Mouse (Mus musculus) midbrain, embryonic 15.5 days (tissue): Measurements from ENCODE around the gene Dusp19. TPM values are rescaled to one million over a fixed set of nuclear protein-coding genes. Genes with fewer than 3 reads are reported as not detected.
A peak's percentile ranks its signal among the peaks of the same experiment; 100 is the strongest.

ENCODE experiments used
- ATAC-seq: fragments of 200-750 bp; cut with Nextera tagmentation; replicated peaks from 2 replicates; pipeline ENCODE4 v1.8.0; 2017; ENCODE audit warnings: moderate TSS enrichment
- H3K27ac ChIP-seq: fragments of 300-500 bp; sonication (generic); 2 replicates; pipeline ENCODE4 v1.5.1; 2015; ENCODE audit warnings: mild to moderate bottlenecking, inconsistent platforms
- H3K27me3 ChIP-seq: fragments of 300-500 bp; sonication (generic); replicated peaks from 2 replicates; pipeline ENCODE4 v1.6.1; 2015; ENCODE audit warnings: inconsistent platforms
- H3K36me3 ChIP-seq: fragments of 300-500 bp; sonication (generic); replicated peaks from 2 replicates; pipeline ENCODE4 v1.6.1; 2015; ENCODE audit warnings: inconsistent platforms
- H3K4me1 ChIP-seq: fragments of 300-500 bp; sonication (generic); 2 replicates; pipeline ENCODE4 v1.6.1; 2015; ENCODE audit warnings: inconsistent platforms
- H3K4me2 ChIP-seq: fragments of 300-500 bp; sonication (generic); 2 replicates; pipeline ENCODE4 v1.6.1; 2015; ENCODE audit warnings: inconsistent platforms, mild to moderate bottlenecking, moderate library complexity
- H3K4me3 ChIP-seq: fragments of 300-500 bp; sonication (generic); 2 replicates; pipeline ENCODE4 v1.5.1; 2015; ENCODE audit warnings: mild to moderate bottlenecking, inconsistent platforms
- H3K9ac ChIP-seq: fragments of 300-500 bp; sonication (generic); 2 replicates; pipeline ENCODE4 v1.6.1; 2015; ENCODE audit warnings: mild to moderate bottlenecking, inconsistent platforms
- H3K9me3 ChIP-seq: fragments of 300-500 bp; sonication (generic); 2 replicates; pipeline ENCODE4 v1.6.1; 2016; ENCODE audit warnings: inconsistent platforms
- WGBS: fragments of 180-500 bp; shearing (Covaris S2); methylation state at CpG from one replicate; pipeline ENCODE4 v1.1.7; 2015; ENCODE audit warnings: mixed read lengths; 5-methylcytosine and 5-hydroxymethylcytosine counted together
- polyA plus RNA-seq: library from polyadenylated mRNA; unstranded; fragments of >200 nt; fragmentation: Nextera tagmentation; extraction: Ambion mirVana; gene quantifications from 2 replicates; pipeline ENCODE4 v1.2.1, GENCODE M21; 2015

Dusp19 gene
- 15.4 and 18.0 TPM in 2 replicates for polyA plus RNA-seq

DNA sequence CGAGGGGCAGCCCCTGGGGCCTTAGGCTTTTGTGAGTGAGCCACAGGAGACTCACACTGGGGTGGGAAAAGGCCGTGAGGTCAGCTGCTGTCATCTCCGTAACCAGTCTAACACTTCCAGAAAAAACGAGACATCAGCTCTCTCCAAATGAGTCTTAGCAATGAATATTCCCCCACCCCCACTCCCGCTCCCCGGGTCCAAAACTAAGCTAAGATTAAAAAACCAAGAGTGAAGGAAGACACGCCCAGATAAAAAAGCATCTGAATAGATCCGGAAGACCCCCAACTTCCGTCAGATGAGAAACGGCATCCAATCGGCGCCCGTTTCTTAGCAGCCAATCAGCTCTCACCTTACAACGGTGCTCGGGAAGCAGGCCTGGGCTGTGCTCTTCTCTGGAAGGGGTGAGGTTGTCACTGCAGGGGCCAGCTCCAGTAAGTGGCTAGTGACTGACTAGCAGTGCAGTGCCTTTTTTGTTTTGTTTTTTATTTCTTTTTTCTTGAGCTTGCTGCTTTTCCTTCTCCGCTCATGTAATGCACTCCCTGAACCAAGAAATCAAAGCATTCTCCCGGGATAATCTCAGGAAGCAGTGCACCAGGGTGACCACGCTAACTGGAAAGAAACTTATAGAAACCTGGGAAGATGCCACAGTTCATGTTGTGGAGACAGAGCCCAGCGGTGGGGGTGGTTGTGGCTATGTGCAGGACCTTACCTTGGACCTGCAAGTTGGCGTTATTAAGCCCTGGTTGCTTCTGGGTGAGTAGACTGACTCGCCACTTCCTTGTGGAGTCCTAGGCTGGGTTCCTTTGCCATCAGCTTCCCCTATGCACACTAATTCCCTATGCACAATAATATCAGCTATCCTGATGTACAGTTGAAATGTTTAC lies at the start of gene Dusp19, which contains the start of gene Nup35:
Gene Dusp19, plus strand, starts transcription at position 192 of the 884 bp plus-strand sequence.
Gene Nup35, plus strand, starts transcription at position 383 of the 884 bp plus-strand sequence.
- no peaks in the 10 kb centered on the region for H3K27me3 ChIP-seq
- no peaks in the 10 kb centered on the region for H3K9me3 ChIP-seq
- H3K36me3 ChIP-seq: no peaks in the 10 kb centered on the region
- H3K9ac ChIP-seq: peak within 1 kb of the TSS; percentile 71
- H3K4me2 ChIP-seq: peak within 1 kb of the TSS; percentile 72
- peak within 1 kb of the TSS; percentile 85 for H3K27ac ChIP-seq
- ATAC-seq: peak; percentile 100
- WGBS: under 1% methylated on average over 21 of the region's 21 CpGs
- H3K4me1 ChIP-seq: peaks cover 11% of the 10 kb centered on the region
- H3K4me3 ChIP-seq: peak within 1 kb of the TSS; percentile 66

DNA sequence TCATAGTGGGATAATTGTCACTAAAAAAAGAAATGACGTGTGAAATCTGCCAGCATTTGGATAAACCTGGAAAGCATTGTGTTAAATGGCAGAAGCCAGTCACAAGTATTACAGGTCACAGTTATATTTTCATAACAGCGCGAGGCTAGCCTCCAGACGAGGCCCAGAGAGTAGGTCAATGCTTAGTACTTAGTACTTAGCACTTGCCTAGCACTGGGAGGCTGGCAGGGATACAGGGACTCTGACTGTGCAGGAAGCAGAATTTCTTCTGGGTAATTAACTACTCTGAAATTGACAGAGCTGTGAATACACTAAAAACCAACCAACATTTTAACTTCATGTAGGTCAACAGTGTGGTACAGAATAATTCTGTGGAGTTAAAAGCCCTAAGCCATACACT lies 49.4 kb upstream of the Dusp19 start:
- no peak overlapping the region for H3K4me2 ChIP-seq
- no peak overlapping the region for H3K27ac ChIP-seq
- 90% methylated on average over 4 of the region's 4 CpGs for WGBS

DNA sequence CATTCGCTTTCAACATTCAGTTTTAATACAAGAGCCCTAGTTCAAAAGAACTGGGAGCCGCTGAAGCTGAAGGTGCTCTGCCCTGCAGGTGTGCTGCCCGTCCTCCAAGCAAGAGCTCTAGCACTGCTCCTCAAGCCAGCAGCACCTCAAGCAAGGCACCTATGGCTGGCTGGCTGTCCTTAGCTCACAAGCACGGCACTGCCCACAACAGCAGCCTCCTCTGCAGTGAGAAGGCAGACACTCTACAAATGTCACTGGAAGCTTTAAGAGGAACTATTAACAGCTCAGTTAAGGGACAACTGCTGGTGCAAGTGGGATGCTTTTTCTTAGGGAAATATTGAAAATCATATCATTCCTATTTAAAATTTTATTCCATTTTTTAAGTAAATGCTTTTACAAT lies 46.2 kb upstream of the Dusp19 start:
- Histone ChIP-seq H3K9me3 (no peaks in the 10 kb centered on the region), H3K27ac (no peak overlapping the region), H3K9ac (no peak overlapping the region), H3K4me1 (no peaks in the 10 kb centered on the region), H3K4me3 (no peak overlapping the region), H3K36me3 (no peaks in the 10 kb centered on the region), H3K4me2 (no peak overlapping the region), H3K27me3 (no peaks in the 10 kb centered on the region)
- ATAC-seq: no peak
- WGBS: 76% methylated on average over 4 of the region's 4 CpGs

More for the DNA sequence above, 49.4 kb upstream of the Dusp19 start:
- H3K4me1 ChIP-seq: no peaks in the 10 kb centered on the region
- H3K9me3 ChIP-seq: no peaks in the 10 kb centered on the region
- ATAC-seq: no peak
- no peaks in the 10 kb centered on the region for H3K36me3 ChIP-seq
- no peaks in the 10 kb centered on the region for H3K27me3 ChIP-seq
- no peak overlapping the region for H3K4me3 ChIP-seq
- no peak overlapping the region for H3K9ac ChIP-seq

DNA sequence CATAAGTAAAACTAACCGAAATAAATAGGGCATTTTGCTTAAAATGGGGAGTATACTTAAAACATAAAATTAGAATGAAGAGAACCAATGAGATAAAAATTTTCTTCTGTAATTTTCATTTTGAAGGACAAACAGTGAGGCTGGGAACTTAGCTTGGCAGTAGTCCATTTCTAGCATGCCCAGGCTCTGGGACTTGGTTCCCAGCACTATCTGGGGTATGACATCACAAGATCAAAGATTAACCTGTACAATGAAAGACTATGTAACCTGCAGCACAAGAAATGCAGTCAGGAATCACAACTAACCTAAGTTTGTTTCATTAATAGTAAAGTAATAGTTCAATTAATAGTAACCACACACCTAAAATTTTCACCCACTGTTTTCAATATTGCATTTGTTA lies 39.6 kb upstream of the Dusp19 start:
- ATAC-seq: no peak
- WGBS: 90% methylated on average over 1 of the region's 1 CpGs
- H3K9ac ChIP-seq: no peak overlapping the region

DNA sequence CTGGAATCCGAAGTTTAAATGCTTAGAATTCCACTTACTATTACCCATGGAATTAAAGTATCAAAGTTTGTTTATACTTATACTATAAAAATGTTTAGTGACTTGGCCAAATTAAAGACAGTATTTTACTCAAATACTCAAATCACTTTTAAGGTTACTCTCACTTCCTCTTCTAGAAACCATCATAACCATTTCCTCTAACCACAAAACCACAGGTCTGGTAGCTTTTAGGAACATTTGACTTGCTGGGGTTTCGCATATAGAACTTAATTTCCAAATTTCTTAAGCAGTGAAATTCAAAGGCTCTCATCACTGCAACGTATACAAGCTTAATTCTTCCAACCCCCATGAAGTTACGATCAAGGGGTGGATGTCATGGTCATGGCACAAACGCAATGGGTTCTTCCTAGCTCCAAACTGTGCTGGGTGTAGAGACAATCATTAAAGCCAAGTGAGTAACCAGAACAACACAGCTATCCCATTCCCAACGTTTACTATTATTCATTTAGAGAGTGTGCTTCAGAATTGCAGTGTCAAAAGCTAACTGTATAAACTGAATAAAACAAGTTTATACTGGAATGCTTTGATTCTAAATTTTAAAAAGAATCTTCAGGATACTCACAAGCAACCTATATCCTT lies 37.5 kb upstream of the Dusp19 start:
- no peak for ATAC-seq
- H3K4me2 ChIP-seq: peak overlapping the region; percentile 57
- H3K27me3 ChIP-seq: no peaks in the 10 kb centered on the region
- H3K4me3 ChIP-seq: peak overlapping the region; percentile 70
- H3K9ac ChIP-seq: 0 out of 2 replicates have a peak overlapping the region, but pooled peaks have one; percentile 25
- WGBS: 44% methylated on average over 6 of the region's 6 CpGs
- no peaks in the 10 kb centered on the region for H3K36me3 ChIP-seq
- H3K9me3 ChIP-seq: no peaks in the 10 kb centered on the region
- H3K27ac ChIP-seq: no peak overlapping the region
- H3K4me1 ChIP-seq: peaks cover 16% of the 10 kb centered on the region

More for the DNA sequence above, 39.6 kb upstream of the Dusp19 start:
- H3K36me3 ChIP-seq: no peaks in the 10 kb centered on the region
- no peaks in the 10 kb centered on the region for H3K27me3 ChIP-seq
- no peak overlapping the region for H3K27ac ChIP-seq
- H3K9me3 ChIP-seq: no peaks in the 10 kb centered on the region
- H3K4me1 ChIP-seq: peaks cover 16% of the 10 kb centered on the region
- no peak overlapping the region for H3K4me3 ChIP-seq
- H3K4me2 ChIP-seq: no peak overlapping the region

DNA sequence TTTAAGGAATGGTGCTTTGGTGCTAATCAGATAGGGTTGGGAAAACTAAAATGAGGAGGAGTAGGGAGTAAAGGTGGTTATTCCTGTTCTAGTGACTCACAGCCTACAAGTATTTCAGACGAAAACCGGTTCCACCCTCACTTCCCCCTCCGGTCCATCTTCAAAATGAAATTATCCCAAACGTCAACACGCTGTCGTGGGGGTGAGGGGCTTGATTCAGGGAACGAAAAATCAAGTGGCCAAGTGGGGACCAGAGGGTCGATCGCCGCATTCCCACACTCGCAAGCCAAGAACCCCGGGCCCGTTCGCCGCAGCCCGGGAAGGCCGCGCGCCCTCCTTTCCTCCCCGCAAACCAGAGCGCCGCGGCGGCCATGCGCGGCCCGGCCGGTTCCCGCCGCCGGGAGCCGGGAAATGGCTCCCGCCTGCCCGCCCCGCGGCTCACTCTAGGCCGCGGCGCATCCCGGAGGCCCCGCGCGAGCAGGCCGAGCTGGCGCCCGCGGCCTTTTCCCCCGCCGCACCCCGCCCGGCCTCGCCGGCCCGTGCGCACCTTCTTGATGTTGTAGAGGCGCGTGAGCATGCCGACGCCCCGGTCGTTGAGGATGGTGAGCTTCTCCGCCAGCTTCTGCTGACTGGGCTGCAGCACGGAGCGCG lies 36.4 kb upstream of the Dusp19 start:
- peak overlapping the region; percentile 57 for H3K4me2 ChIP-seq
- no peaks in the 10 kb centered on the region for H3K36me3 ChIP-seq
- peak overlapping the region; percentile 93 for H3K27ac ChIP-seq
- H3K9me3 ChIP-seq: no peaks in the 10 kb centered on the region
- peak overlapping the region; percentile 70 for H3K4me3 ChIP-seq
- under 1% methylated on average over 57 of the region's 65 CpGs for WGBS
- peaks cover 16% of the 10 kb centered on the region for H3K4me1 ChIP-seq
- H3K27me3 ChIP-seq: no peaks in the 10 kb centered on the region
- peak overlapping the region; percentile 84 for H3K9ac ChIP-seq
- peak; percentile 79 for ATAC-seq

DNA sequence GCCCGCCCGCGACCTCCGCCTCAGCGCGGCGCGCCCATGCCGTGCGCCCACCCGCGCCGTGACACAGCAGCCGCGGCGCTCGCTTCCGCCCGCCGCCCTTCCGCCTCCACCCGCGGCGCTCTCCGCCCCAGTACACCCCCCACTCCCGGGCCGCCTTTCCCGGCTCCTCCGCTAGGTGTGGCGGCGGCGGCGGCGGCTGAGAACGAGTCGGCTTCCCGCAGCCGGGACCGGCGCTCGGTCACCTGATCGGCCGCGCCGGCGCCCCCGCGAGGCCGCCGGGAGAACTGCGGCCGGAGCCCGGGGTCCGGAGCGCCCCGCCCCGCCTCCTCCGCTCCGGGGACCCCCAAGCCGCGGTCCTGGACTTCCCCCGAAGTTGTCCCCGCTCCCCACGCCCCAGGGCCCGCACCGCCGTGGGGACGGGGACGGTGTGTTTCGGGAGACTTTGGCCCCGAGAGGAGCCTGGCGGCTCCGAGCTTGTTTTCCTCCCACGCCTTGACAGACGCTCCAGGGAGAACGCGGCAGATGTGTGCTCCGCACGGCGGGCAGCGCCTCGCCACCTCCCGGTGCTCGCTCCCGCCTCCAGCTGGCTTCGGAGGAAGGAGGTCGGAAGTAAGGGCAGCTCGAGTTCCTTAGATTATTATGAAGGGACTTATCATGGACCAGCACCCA lies 35.7 kb upstream of the Dusp19 start, which contains the start of gene Nckap1:
Gene Nckap1, minus strand, starts transcription at position 338 of the 669 bp plus-strand sequence.
- Histone ChIP-seq H3K4me1 (peaks cover 16% of the 10 kb centered on the region), H3K9ac (peak within 1 kb of the TSS; percentile 84), H3K9me3 (no peaks in the 10 kb centered on the region), H3K27ac (peak within 1 kb of the TSS; percentile 93), H3K4me3 (peak within 1 kb of the TSS; percentile 70), H3K36me3 (no peaks in the 10 kb centered on the region), H3K4me2 (peak within 1 kb of the TSS; percentile 57), H3K27me3 (no peaks in the 10 kb centered on the region)
- peak; percentile 96 for ATAC-seq
- WGBS: under 1% methylated on average over 59 of the region's 88 CpGs

DNA sequence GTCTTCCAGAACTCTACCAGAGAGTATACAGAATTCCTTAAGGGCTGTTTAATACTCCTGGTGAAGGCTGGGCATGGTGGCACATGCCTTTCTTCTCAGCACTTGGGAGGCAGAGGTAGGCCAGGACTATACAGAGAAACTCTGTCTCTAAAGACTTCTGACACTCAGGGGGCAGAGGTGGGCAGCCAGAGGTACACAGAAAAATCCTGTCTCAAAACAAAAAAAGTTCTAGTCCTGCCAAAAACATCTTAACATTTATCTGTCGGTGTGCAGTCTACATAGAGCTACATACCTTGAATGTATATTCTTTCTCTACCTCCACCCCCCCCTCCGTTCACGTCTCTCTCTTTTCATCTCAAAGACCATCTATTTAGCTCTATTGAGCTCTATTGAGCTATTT lies 34.5 kb upstream of the Dusp19 start:
- no peak overlapping the region for H3K4me2 ChIP-seq
- H3K36me3 ChIP-seq: no peaks in the 10 kb centered on the region
- 90% methylated on average over 3 of the region's 3 CpGs for WGBS
- peaks cover 16% of the 10 kb centered on the region for H3K4me1 ChIP-seq
- no peak overlapping the region for H3K9ac ChIP-seq
- H3K9me3 ChIP-seq: no peaks in the 10 kb centered on the region
- no peak overlapping the region for H3K4me3 ChIP-seq
- ATAC-seq: no peak
- H3K27me3 ChIP-seq: no peaks in the 10 kb centered on the region
- no peak overlapping the region for H3K27ac ChIP-seq

DNA sequence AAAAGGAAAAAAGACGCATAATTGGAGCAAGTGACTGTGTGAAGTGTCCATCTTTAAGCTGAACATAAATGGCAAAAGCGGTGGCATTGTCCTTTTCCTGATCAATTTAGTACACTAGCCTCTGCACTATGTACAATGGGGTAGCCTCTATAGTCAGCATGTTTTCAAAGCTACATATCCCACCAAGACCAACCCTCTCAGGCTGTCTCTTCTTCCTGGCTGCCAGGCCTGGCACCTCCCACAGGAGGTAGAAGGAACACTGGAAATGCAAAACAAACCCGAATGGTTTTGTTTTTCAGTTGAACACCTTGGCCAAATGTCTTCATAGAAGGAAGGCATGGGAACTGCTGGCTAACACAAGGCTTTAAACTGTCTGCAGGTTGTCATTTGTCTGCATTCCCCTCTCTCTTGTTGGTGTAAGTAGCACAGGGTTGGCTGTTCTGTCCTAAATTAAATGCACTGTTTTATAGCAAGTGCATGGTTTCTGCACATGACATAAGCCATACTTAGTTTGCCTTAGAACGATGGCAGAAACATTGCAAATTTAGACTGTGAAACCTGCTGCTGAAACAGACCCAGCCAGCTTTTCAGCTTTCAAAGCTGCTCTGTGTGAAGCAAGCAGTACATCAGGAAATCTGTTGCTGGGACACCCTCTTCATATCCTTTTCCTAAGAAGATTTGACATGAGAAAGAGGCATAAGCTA lies 22.5 kb upstream of the Dusp19 start:
- no peaks in the 10 kb centered on the region for H3K4me1 ChIP-seq
- no peaks in the 10 kb centered on the region for H3K9me3 ChIP-seq
- H3K4me3 ChIP-seq: no peak overlapping the region
- no peak overlapping the region for H3K4me2 ChIP-seq
- H3K9ac ChIP-seq: no peak overlapping the region
- H3K27me3 ChIP-seq: no peaks in the 10 kb centered on the region
- no peaks in the 10 kb centered on the region for H3K36me3 ChIP-seq
- no peak for ATAC-seq
- WGBS: 80% methylated on average over 4 of the region's 4 CpGs
- no peak overlapping the region for H3K27ac ChIP-seq

DNA sequence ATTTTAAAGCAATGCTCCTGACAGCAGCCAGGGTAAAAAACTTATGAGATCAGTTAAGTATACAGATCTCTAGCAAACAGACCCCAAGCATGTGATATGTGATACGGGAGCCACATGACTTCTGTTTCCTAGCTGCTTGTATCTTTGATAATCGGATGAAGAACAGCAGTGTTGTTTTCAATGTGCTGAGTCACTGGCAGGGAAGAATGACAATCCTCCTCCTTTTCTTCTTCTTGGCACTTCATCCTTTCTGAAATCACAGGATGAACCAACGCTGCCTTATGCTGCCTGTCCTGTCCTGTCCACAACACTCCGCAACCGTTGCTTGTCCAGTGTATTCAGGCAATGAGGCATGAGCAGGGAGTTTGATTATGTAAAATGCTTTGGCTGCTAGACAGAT lies 19.9 kb upstream of the Dusp19 start:
- Histone ChIP-seq H3K9me3 (no peaks in the 10 kb centered on the region), H3K27me3 (no peaks in the 10 kb centered on the region), H3K9ac (no peak overlapping the region), H3K4me1 (no peaks in the 10 kb centered on the region), H3K27ac (no peak overlapping the region), H3K4me3 (no peak overlapping the region), H3K4me2 (no peak overlapping the region), H3K36me3 (no peaks in the 10 kb centered on the region)
- WGBS: 74% methylated on average over 5 of the region's 5 CpGs
- no peak for ATAC-seq

DNA sequence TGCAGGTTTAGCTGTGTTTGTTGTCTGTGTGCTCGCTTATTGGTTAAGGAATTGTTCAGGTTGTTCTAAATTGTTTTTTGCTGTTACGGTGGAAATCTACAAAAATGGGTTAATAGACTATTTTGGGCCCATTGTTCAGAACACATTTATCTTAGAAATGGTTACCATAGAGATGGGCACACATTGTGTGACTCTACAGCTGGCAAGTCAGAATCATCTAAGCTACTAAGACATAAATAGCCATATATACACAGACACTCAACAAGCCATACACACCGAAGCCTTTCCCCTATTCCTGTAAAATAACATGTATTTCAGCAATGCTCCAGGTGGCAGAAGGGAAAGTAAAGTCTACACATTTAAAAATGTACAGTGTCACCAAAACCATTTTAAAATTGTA lies 17.0 kb upstream of the Dusp19 start:
- H3K4me2 ChIP-seq: no peak overlapping the region
- H3K9ac ChIP-seq: no peak overlapping the region
- H3K36me3 ChIP-seq: no peaks in the 10 kb centered on the region
- H3K4me3 ChIP-seq: no peak overlapping the region
- H3K4me1 ChIP-seq: no peaks in the 10 kb centered on the region
- WGBS: 90% methylated on average over 3 of the region's 3 CpGs
- no peaks in the 10 kb centered on the region for H3K27me3 ChIP-seq
- H3K9me3 ChIP-seq: no peaks in the 10 kb centered on the region
- H3K27ac ChIP-seq: no peak overlapping the region
- ATAC-seq: no peak
